Mouse (Mus musculus) midbrain, embryonic 13.5 days (tissue): ENCODE data around the gene Siae. TPM values are rescaled to one million over a fixed set of nuclear protein-coding genes. Genes with fewer than 3 reads are reported as not detected.

ENCODE experiments used
- ATAC-seq: fragments of 200-750 bp; cut with Nextera tagmentation; 2 replicates; pipeline ENCODE4 v1.8.0; 2017; ENCODE audit warnings: mild to moderate bottlenecking, moderate TSS enrichment, moderate library complexity
- H3K27ac ChIP-seq: fragments of 300-500 bp; sonication (generic); 2 replicates; pipeline ENCODE4 v1.5.1; 2015; ENCODE audit warnings: inconsistent platforms, mild to moderate bottlenecking, moderate library complexity
- H3K27me3 ChIP-seq: fragments of 300-500 bp; sonication (generic); 2 replicates; pipeline ENCODE4 v1.6.1; 2015; ENCODE audit warnings: mild to moderate bottlenecking, inconsistent platforms
- H3K36me3 ChIP-seq: fragments of 300-500 bp; sonication (generic); 2 replicates; pipeline ENCODE4 v1.6.1; 2015; ENCODE audit warnings: mild to moderate bottlenecking, inconsistent platforms
- H3K4me1 ChIP-seq: fragments of 300-500 bp; sonication (generic); replicated peaks from 2 replicates; pipeline ENCODE4 v1.6.1; 2015; ENCODE audit warnings: inconsistent platforms
- H3K4me2 ChIP-seq: fragments of 300-500 bp; sonication (generic); replicated peaks from 2 replicates; pipeline ENCODE4 v1.6.1; 2015; ENCODE audit warnings: moderate library complexity, mild to moderate bottlenecking, inconsistent platforms
- H3K4me3 ChIP-seq: fragments of 300-500 bp; sonication (generic); replicated peaks from 2 replicates; pipeline ENCODE4 v1.5.1; 2015; ENCODE audit warnings: mild to moderate bottlenecking, inconsistent platforms
- H3K9ac ChIP-seq: fragments of 300-500 bp; sonication (generic); replicated peaks from 2 replicates; pipeline ENCODE4 v1.6.1; 2015; ENCODE audit warnings: mild to moderate bottlenecking, inconsistent platforms
- H3K9me3 ChIP-seq: fragments of 300-500 bp; sonication (generic); 2 replicates; pipeline ENCODE4 v1.6.1; 2016; ENCODE audit warnings: mild to moderate bottlenecking, inconsistent platforms
- WGBS: fragments of 180-500 bp; shearing (Covaris S2); methylation state at CpG from one replicate; pipeline ENCODE4 v1.1.7; 2015; 5-methylcytosine and 5-hydroxymethylcytosine counted together
- polyA plus RNA-seq: library from polyadenylated mRNA; unstranded; fragments of >200 nt; fragmentation: Nextera tagmentation; extraction: Ambion mirVana; gene quantifications from 2 replicates; pipeline ENCODE4 v1.2.1, GENCODE M21; 2015

The Siae gene
- polyA plus RNA-seq, 1 experiment from 2014 or later, result 9.2 TPM

GRCm38 (mm10) chr9:37543869-37544440 is 11.5 kb upstream of the Siae start:
- H3K27me3 ChIP-seq, result peaks cover 74% of the 10 kb centered on the region
- ATAC-seq, result 0 out of 2 replicates have a peak, but pooled peaks have one; percentile 8

GRCm38 (mm10) chr9:37544447-37545165 is 10.9 kb upstream of the Siae start:
- Histone ChIP-seq H3K27ac (no peak overlapping the region), H3K9ac (peak overlapping the region; percentile 48; the same call in 1 of the 2 replicates), H3K27me3 (peaks cover 80% of the 10 kb centered on the region), H3K4me3 (peak overlapping the region; percentile 31), H3K4me1 (peaks cover 21% of the 10 kb centered on the region), H3K4me2 (peak overlapping the region; percentile 57), H3K9me3 (no peaks in the 10 kb centered on the region), H3K36me3 (no peaks in the 10 kb centered on the region)
- ATAC-seq, result peak; percentile 70
- WGBS, result 0% methylated on average over 29 of the region's 29 CpGs

More at GRCm38 (mm10) chr9:37543869-37544440, 11.5 kb upstream of the Siae start:
- no peak overlapping the region for H3K27ac ChIP-seq
- peak overlapping the region; percentile 31 for H3K4me3 ChIP-seq
- peak overlapping the region; percentile 57 for H3K4me2 ChIP-seq
- WGBS, result 27% methylated on average over 12 of the region's 12 CpGs
- peaks cover 21% of the 10 kb centered on the region for H3K4me1 ChIP-seq
- no peak overlapping the region for H3K9ac ChIP-seq
- H3K36me3 ChIP-seq, result no peaks in the 10 kb centered on the region
- H3K9me3 ChIP-seq, result no peaks in the 10 kb centered on the region

- Histone ChIP-seq H3K4me3 (peak overlapping the region; percentile 31), H3K4me2 (peak overlapping the region; percentile 57), H3K27me3 (peaks cover 86% of the 10 kb centered on the region), H3K9me3 (no peaks in the 10 kb centered on the region), H3K4me1 (peaks cover 21% of the 10 kb centered on the region), H3K9ac (peak overlapping the region; percentile 48; the same call in 1 of the 2 replicates), H3K36me3 (no peaks in the 10 kb centered on the region), H3K27ac (no peak overlapping the region)
- peak; percentile 69 for ATAC-seq
- WGBS, result 6% methylated on average over 17 of the region's 17 CpGs
These were observed 10.3 kb upstream of the Siae start for GRCm38 (mm10) chr9:37545166-37545610.

DNA sequence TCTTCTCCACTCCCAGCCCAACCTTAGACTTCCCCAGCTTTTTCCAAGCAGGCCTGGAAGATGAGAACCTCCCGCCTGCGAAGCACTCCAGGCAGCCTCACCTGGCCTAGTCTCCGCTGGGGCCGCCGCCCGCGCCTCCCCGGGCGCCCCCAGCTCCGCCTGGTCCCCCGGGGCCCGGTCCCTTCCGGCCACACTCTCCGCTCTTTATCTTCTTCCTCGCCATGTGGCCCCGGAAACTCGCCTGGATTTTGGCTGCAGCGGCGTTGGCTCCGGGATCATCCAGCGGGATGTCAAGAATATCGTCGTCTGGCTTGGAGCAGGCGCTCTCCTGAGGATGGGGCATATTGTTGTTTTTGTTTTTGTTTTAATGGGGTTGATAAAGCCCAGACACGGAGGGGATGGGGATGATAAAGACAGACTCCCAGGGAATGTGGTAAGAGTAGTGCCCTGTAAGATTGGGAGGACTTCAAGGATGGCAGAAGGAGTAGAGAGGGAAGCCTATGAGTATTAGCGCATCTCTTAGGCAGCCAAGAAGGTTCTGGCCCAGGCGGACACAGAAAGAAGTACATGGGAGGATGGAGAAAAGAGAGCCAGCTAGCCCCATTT is 9.5 kb upstream of the Siae start:
- peak; percentile 13; the same call in 1 of the 2 replicates for ATAC-seq
- 7% methylated on average over 27 of the region's 27 CpGs for WGBS
- Histone ChIP-seq H3K9ac (0 out of 2 replicates have a peak overlapping the region, but pooled peaks have one; percentile 32), H3K4me1 (peaks cover 21% of the 10 kb centered on the region), H3K4me2 (peak overlapping the region; percentile 57), H3K4me3 (peak overlapping the region; percentile 17; the same call in 1 of the 2 replicates), H3K36me3 (no peaks in the 10 kb centered on the region), H3K9me3 (no peaks in the 10 kb centered on the region), H3K27me3 (peaks cover 91% of the 10 kb centered on the region), H3K27ac (no peak overlapping the region)

DNA sequence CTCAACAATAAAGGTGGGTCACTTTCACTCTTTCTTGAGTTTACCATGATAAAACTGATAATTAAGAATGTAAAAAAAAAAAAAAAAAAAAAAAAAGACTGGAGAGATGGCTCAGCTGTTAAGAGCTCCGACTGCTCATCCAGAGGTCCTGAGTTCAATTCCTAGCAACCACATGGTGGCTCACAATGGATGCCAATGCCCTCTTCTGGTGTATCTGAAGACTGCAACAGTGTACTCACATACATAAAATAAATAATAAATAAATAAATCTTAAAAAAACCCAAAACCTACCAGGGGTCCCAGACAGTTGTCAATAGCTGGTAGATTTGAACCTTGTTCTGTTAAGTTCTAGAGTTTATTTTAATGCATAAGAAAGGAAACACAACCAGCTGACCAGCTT is 8.6 kb upstream of the Siae start:
- Histone ChIP-seq H3K36me3 (no peaks in the 10 kb centered on the region), H3K4me3 (no peak overlapping the region), H3K4me1 (peaks cover 24% of the 10 kb centered on the region), H3K9me3 (no peaks in the 10 kb centered on the region), H3K9ac (no peak overlapping the region), H3K4me2 (no peak overlapping the region), H3K27me3 (peaks cover 95% of the 10 kb centered on the region), H3K27ac (no peak overlapping the region)
- 80% methylated on average over 1 of the region's 1 CpGs for WGBS
- no peak for ATAC-seq

GRCm38 (mm10) chr9:37550435-37550834 is 5.1 kb upstream of the Siae start:
- peaks cover 96% of the 10 kb centered on the region for H3K27me3 ChIP-seq
- no peaks in the 10 kb centered on the region for H3K9me3 ChIP-seq
- H3K27ac ChIP-seq, result no peak overlapping the region
- 59% methylated on average over 1 of the region's 1 CpGs for WGBS
- ATAC-seq, result no peak
- no peaks in the 10 kb centered on the region for H3K36me3 ChIP-seq
- no peak overlapping the region for H3K4me3 ChIP-seq
- H3K4me1 ChIP-seq, result peaks cover 25% of the 10 kb centered on the region
- H3K9ac ChIP-seq, result no peak overlapping the region
- H3K4me2 ChIP-seq, result no peak overlapping the region

- no peak overlapping the region for H3K27ac ChIP-seq
- H3K9ac ChIP-seq, result peak overlapping the region; percentile 40
- peak overlapping the region; percentile 76 for H3K4me2 ChIP-seq
- no peaks in the 10 kb centered on the region for H3K36me3 ChIP-seq
- peaks cover 89% of the 10 kb centered on the region for H3K27me3 ChIP-seq
- no peak; the same call in 1 of the 2 replicates for ATAC-seq
- no peaks in the 10 kb centered on the region for H3K9me3 ChIP-seq
- WGBS, result 1% methylated on average over 23 of the region's 23 CpGs
- peak overlapping the region; percentile 43 for H3K4me3 ChIP-seq
- peaks cover 20% of the 10 kb centered on the region for H3K4me1 ChIP-seq
These were observed 3.6 kb upstream of the Siae start for GRCm38 (mm10) chr9:37551751-37552531.

DNA sequence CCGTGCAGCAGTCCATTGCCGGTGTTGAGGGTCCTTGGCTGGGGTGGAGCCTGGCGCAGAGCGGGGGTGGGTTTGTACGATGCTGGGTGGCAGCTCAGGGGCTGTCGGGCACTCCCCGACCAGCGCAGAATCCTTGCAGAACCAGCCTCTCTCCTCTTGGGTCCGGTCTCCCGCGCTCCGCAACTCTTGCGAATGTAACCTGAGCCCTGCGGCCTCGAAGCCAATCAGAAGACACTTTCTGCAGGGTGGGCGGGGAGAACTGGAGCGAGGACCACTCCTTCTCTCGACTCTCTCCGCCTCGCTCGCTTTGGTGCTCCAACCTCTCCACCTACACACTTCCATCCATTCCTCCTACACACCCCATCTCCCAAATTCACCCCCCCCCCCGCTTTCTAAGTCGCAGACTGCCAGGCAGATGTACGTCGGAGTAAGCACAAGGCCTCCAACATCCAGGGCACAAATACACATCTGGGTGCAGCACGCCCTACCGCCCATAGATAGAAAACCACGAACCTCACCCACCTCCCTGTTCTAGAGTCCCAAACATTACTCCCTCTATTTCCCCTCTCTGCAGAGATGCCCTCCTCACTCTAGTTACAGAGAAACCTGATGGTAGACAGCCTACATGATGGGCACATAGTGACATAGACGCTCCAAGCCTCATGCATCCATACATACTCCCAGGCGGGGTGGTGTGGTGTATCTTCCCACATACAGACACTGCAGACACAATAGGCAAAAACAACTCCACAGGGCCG is 2.8 kb upstream of the Siae start, which contains the start of gene Nrgn:
Nrgn (minus strand) TSS at position 369 of the 758 bp plus-strand sequence.
- peak; percentile 90 for ATAC-seq
- WGBS, result 5% methylated on average over 31 of the region's 31 CpGs
- H3K27me3 ChIP-seq, result peaks cover 81% of the 10 kb centered on the region
- no peaks in the 10 kb centered on the region for H3K36me3 ChIP-seq
- peak within 1 kb of the TSS; percentile 76 for H3K4me2 ChIP-seq
- peaks cover 20% of the 10 kb centered on the region for H3K4me1 ChIP-seq
- H3K9ac ChIP-seq, result peak within 1 kb of the TSS; percentile 40
- H3K9me3 ChIP-seq, result no peaks in the 10 kb centered on the region
- H3K4me3 ChIP-seq, result peak within 1 kb of the TSS; percentile 43
- no peak within 1 kb of the TSS for H3K27ac ChIP-seq

DNA sequence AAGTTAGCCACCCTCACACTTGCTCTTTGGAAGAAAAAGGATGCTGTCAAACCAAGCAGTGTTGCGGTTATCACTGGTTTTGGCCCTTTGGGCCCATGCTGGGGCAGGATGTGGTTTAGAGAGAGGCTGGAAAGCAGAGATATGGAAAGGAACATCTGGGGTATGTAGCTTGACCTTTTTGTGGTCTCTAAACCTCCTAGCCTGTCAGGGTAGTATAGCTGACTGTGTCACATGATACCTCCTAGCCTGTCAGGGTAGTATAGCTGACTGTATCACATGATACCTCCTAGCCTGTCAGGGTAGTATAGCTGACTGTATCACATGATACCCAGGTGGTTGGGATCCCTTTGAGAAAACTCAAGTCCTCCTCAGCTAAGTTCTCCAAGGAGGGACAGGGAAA is 1.2 kb upstream of the Siae start:
- 95% methylated on average over 1 of the region's 1 CpGs for WGBS
- no peaks in the 10 kb centered on the region for H3K36me3 ChIP-seq
- no peak overlapping the region for H3K9ac ChIP-seq
- no peak overlapping the region for H3K27ac ChIP-seq
- H3K9me3 ChIP-seq, result no peaks in the 10 kb centered on the region
- peaks cover 20% of the 10 kb centered on the region for H3K4me1 ChIP-seq
- no peak for ATAC-seq
- no peak overlapping the region for H3K4me3 ChIP-seq
- H3K27me3 ChIP-seq, result peaks cover 65% of the 10 kb centered on the region
- H3K4me2 ChIP-seq, result no peak overlapping the region

DNA sequence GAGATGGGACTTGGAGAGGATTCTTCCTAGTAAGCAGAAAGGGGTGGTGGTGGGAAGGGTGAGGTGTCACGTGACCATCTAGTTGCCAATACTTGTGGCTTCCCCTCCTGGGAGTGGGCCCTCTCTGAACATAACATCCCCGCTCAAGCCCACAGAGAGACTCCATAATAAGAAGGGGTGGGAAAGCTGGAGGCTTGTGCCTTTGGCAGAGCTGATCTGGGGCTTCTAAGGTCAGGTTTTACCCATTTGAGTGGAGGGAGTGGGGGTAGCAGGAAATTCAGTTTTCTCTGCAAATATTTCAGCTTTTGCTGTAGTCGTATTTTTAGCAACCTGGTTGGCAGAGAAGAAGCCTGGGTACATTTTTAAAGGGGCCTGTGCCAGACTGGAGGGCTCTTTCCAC is 868 bp downstream of the Siae start:
- peaks cover 20% of the 10 kb centered on the region for H3K4me1 ChIP-seq
- 79% methylated on average over 3 of the region's 3 CpGs for WGBS
- H3K4me3 ChIP-seq, result no peak overlapping the region
- H3K9ac ChIP-seq, result no peak overlapping the region
- no peak for ATAC-seq
- H3K27ac ChIP-seq, result no peak overlapping the region
- H3K4me2 ChIP-seq, result no peak overlapping the region
- H3K36me3 ChIP-seq, result no peaks in the 10 kb centered on the region
- H3K9me3 ChIP-seq, result no peaks in the 10 kb centered on the region
- peaks cover 44% of the 10 kb centered on the region for H3K27me3 ChIP-seq

DNA sequence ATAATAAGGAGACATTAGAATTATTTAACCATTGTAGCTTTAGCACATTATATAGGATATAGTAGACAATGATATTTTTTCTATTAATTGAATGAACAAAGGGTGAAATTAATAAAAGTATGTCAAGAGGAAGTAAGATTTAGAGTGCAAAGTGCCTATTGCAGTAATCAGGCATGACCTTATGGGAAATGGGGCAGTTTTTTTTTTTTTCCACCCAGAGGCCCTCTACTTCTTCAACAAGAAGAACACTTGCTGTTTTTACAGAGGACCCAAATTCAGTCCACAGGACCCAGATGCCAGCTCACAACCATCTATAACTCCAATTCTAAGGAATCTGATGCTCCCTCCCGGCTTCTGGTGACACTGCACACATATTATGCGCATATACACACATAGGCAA is 5.1 kb downstream of the Siae start:
- no peak overlapping the region for H3K4me3 ChIP-seq
- no peaks in the 10 kb centered on the region for H3K9me3 ChIP-seq
- H3K4me1 ChIP-seq, result no peaks in the 10 kb centered on the region
- no peak overlapping the region for H3K4me2 ChIP-seq
- 88% methylated on average over 2 of the region's 2 CpGs for WGBS
- no peak overlapping the region for H3K27ac ChIP-seq
- H3K9ac ChIP-seq, result no peak overlapping the region
- ATAC-seq, result no peak
- no peaks in the 10 kb centered on the region for H3K36me3 ChIP-seq
- H3K27me3 ChIP-seq, result peaks cover 6% of the 10 kb centered on the region; the same call in 1 of the 2 replicates
